Mouse (Mus musculus): Measurements from ENCODE around the gene Camk1.

The Camk1 gene

DNA sequence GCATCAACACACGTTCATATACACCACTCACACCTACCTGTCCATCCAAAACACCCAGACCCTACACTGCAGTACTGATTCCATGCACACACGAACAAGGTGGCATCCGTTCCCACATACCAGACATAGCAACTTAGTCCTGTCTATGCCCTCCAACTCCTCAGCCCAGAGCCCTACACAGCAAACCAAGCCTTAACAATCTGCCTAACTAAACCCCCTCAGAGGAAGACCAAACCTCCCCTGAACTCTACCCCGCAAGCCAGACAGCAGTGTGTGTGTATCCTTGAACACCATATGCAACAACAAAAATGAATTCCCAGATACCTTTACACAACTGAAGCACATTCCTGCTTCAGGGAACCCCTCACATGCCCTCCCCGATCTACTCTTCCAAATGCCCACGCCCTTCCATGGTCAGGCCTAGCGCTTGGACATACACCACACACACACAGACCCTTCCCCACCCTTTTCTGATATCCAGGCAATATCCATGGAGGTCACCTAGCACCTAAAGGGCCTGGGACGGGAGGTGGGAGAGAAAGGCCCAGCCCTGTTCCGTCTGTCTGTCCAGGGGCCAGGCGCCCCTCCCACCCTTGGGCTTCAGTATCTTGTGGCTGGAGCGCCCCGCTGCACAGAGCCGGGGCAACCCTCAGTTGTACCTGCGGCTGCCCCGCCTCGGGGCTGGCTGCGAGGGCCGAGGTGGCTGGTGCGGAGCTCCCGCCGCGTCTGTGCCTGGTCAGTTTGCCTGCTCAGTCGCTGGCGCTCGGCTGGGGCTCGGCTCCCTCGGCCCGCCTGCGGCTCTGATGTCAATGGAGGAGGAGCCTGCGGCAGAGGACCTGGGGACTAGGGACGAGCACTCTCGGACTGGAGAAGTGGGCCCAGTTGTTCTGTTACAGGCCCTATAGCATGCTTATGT, at the start of gene Camk1:
TSS of gene Camk1 (minus strand) at position 808 of the 916 bp plus-strand sequence.
- in situ Hi-C loops (cut with MboI; ENCODE audit: low pct_unique_long_range_greater_than_20kb in 1 of 2, low sequenced_read_pairs in 2 of 2, unreplicated experiment in 1 of 2) = no loop called here

- in situ Hi-C loops (cut with MboI; ENCODE audit: low pct_unique_long_range_greater_than_20kb in 1 of 2, low sequenced_read_pairs in 2 of 2, unreplicated experiment in 1 of 2) = no loop called here
These were observed 48.7 kb upstream of the Camk1 start for GRCm38 (mm10) chr6:113392387-113393071.

GRCm38 (mm10) chr6:113392015-113392386, 48.2 kb upstream of the Camk1 start:
- in situ Hi-C loops (cut with MboI; ENCODE audit: low pct_unique_long_range_greater_than_20kb in 1 of 2, low sequenced_read_pairs in 2 of 2, unreplicated experiment in 1 of 2) = no loop called here

DNA sequence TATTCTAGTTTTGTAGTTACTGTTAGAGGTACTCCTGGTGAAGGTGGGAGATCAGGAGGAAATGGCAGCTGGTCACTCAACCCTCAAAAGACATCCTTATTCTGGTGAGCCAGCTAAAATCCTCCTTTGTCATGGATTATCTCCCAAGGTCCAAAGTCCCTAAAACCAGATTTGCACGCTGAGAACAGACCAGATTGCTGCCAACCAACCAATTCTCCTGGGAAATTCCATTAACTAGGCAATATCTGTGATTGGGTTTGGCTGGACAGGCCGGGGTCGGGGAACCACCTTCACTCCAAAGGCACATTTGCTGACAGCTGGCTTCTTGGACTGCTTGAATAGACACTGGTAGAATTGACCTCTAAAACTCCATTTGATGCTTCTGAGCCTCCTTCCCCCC, 46.9 kb upstream of the Camk1 start:
- in situ Hi-C loops (cut with MboI; ENCODE audit: low pct_unique_long_range_greater_than_20kb in 1 of 2, low sequenced_read_pairs in 2 of 2, unreplicated experiment in 1 of 2) = no loop called here

- in situ Hi-C loops (cut with MboI; ENCODE audit: low pct_unique_long_range_greater_than_20kb in 1 of 2, low sequenced_read_pairs in 2 of 2, unreplicated experiment in 1 of 2) = no loop called here
These were observed 45.2 kb upstream of the Camk1 start, which contains the start of gene Ttll3 for GRCm38 (mm10) chr6:113388960-113389359. Gene Ttll3 (plus strand): TSS chr6:113389260.

DNA sequence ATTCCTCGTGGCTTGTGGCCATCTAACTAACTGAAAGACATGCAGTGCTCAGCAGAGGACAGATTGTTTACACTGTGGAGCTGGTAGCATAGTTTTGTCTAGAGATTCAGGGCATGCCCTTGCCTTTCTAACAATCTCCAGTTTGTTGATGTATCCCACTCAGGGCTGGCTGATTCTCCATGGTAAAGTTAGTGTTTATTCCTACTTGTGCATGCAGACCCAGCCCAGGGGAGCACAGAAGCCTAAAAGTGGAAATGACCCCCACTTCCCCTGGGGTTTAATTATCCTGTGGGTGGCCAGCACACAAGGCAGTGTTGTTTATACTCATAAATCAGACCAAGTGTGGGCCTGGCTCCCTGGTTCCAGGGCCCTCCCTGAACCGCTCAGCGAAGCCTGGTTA, 42.2 kb upstream of the Camk1 start:
- in situ Hi-C loops (cut with MboI; ENCODE audit: low pct_unique_long_range_greater_than_20kb in 1 of 2, low sequenced_read_pairs in 2 of 2, unreplicated experiment in 1 of 2) = no loop called here

GRCm38 (mm10) chr6:113385160-113385714, 41.5 kb upstream of the Camk1 start:
- in situ Hi-C loops (cut with MboI; ENCODE audit: low pct_unique_long_range_greater_than_20kb in 1 of 2, low sequenced_read_pairs in 2 of 2, unreplicated experiment in 1 of 2) = no loop called here

- in situ Hi-C loops (cut with MboI; ENCODE audit: low pct_unique_long_range_greater_than_20kb in 1 of 2, low sequenced_read_pairs in 2 of 2, unreplicated experiment in 1 of 2) = no loop called here
These were observed 40.7 kb upstream of the Camk1 start for GRCm38 (mm10) chr6:113384351-113384927.

GRCm38 (mm10) chr6:113380480-113380879, 36.7 kb upstream of the Camk1 start:
- in situ Hi-C loops (cut with MboI; ENCODE audit: low pct_unique_long_range_greater_than_20kb in 1 of 2, low sequenced_read_pairs in 2 of 2, unreplicated experiment in 1 of 2) = no loop called here

DNA sequence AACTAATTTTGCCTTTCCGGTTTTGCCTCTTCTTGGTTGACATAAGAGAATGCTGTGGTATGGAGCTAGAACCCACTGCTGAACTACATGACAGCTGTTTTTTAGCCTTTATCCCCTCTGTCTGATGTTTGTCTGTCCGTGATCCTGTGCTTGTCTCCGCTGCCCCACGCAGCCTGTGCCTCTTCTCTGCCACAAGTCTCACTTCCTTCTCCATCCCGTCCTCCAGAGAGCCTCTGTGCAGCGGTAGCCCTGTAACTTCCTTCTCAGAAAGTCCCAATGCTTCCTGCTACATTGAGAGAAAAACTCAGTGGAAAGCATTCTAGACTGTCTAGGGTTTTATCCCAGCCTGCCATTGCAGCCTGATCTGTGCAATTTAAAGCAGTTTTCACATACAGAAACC, 35.5 kb upstream of the Camk1 start:
- in situ Hi-C loops (cut with MboI; ENCODE audit: low pct_unique_long_range_greater_than_20kb in 1 of 2, low sequenced_read_pairs in 2 of 2, unreplicated experiment in 1 of 2) = no loop called here

DNA sequence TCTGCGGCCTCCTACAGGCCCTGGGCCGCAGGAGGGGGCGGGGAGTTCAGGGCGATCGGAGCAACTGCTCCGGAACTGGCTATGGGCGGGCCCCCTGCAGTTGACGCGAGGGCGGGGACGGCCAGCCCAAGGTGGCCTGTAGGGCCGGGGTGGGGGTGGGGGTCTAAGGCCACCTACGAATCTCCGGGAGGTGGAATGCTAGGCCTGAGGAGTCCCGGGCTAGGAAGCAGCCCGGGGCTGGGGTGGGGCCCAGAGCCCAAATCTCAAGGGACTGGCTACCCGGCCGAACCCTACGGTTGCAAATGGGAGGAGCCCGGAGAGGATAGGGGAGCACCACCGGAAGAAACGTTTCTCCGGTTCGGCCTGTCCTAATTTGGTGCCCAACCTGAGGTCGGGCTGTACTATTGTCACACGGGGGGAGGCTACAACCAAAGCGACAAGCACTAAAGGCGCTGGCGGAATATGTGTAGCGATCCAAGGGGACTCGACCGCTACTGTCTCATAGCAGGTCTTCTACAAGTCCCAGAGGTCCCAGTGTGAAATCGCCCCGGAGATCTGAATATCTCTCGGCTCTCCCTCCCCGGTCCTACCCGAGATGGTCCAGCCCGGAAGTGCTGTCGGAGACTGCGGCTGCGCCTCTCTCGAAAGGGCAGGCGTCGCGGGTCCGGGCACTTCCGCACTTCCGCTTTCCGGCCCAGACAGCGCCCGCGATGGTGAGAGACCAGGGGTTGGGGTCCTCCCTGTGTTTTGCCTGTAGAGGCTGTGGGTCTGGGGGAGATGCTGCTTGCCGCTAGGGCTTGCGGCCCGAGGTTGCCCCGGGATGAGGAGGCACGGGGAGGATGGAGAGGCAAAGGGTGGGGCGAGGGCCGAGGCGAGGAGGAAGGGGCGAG, 34.0 kb upstream of the Camk1 start, which contains the start of the genes Tada3 and Arpc4:
TSS of gene Tada3 (minus strand) at position 388 of the 890 bp plus-strand sequence.
TSS of gene Arpc4 (plus strand) at position 620 of the 890 bp plus-strand sequence.
- in situ Hi-C loops (cut with MboI; ENCODE audit: low pct_unique_long_range_greater_than_20kb in 1 of 2, low sequenced_read_pairs in 2 of 2, unreplicated experiment in 1 of 2) = no loop called here

DNA sequence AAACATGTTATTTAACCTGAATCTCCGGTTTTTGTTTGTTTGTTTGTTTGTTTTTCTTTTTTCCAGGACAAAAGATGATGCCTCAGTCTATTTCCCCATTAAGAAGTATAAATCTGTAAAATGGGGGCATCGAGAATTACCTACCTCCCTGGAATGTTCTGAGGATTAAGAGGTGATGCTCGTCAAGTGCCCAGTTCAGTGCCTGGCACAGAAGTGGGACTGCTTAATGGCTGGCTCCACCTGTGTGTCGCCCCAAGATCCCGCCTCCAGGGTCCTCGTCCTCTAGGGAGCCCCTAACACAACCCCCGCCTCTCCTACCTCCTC, 33.4 kb upstream of the Camk1 start:
- in situ Hi-C loops (cut with MboI; ENCODE audit: low pct_unique_long_range_greater_than_20kb in 1 of 2, low sequenced_read_pairs in 2 of 2, unreplicated experiment in 1 of 2) = no loop called here

DNA sequence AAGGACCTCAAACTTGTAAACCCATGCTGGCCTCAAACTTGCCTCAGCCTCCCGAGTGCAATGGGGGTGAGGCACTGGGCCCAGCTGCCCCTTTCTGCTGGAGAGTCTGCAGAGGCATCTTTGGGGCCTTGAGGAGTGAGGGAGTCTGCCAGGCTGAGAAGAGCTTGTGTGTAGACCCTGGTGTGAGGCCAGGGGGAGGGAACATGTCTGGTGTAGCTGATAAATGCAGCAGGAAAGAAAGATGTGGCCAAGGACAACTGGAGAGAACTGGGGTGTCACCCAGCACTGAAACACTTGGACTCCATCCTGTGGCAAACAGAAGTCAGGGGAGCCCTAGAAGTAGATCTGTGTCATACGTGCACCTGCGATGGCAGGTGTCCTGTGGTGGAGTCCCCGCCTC, 29.7 kb upstream of the Camk1 start:
- in situ Hi-C loops (cut with MboI; ENCODE audit: low pct_unique_long_range_greater_than_20kb in 1 of 2, low sequenced_read_pairs in 2 of 2, unreplicated experiment in 1 of 2) = no loop called here

- in situ Hi-C loops (cut with MboI; ENCODE audit: low pct_unique_long_range_greater_than_20kb in 1 of 2, low sequenced_read_pairs in 2 of 2, unreplicated experiment in 1 of 2) = no loop called here
These were observed 26.6 kb upstream of the Camk1 start for GRCm38 (mm10) chr6:113370194-113370929.

- in situ Hi-C loops (cut with MboI; ENCODE audit: low pct_unique_long_range_greater_than_20kb in 1 of 2, low sequenced_read_pairs in 2 of 2, unreplicated experiment in 1 of 2) = no loop called here
These were observed 24.8 kb upstream of the Camk1 start for GRCm38 (mm10) chr6:113368577-113368976.

DNA sequence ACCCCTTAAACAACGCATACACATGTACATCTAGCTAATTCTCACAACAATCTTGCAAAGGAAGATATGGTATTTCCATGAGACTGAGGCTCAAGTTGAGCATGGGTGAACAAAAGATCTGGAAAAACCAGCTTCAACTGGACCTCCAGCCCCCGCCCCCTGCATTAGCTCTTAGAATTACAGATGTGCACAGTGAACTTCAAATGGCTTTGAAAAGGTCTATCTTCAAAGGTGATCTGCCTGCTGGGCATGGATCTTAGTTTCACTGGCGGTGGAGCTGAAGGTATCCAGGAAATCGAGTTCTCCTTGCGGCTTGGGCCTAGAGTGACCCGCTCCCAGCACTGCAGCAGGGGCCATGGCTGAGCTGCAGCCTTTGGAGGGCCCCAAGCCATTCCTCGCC, 24.3 kb upstream of the Camk1 start:
- in situ Hi-C loops (cut with MboI; ENCODE audit: low pct_unique_long_range_greater_than_20kb in 1 of 2, low sequenced_read_pairs in 2 of 2, unreplicated experiment in 1 of 2) = no loop called here

DNA sequence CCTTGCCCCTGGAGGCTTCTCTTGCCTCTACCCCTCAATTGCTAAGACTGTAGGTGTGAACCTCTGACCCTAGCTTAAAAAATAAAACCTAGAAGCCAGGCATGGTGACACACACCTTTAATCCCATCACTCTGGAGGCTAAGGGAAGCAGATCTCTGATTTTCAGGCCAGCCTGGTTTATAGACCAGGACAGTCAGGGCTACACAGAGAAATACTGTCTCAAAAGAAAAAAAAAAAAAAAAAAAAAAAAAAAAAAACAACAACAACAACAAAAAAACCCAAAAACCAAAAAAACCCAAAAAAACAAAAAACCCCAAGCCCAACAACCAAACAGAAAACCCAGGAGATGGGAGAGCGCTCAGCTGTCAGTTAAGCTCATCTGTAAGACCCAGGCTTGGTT, 23.8 kb upstream of the Camk1 start:
- in situ Hi-C loops (cut with MboI; ENCODE audit: low pct_unique_long_range_greater_than_20kb in 1 of 2, low sequenced_read_pairs in 2 of 2, unreplicated experiment in 1 of 2) = no loop called here

DNA sequence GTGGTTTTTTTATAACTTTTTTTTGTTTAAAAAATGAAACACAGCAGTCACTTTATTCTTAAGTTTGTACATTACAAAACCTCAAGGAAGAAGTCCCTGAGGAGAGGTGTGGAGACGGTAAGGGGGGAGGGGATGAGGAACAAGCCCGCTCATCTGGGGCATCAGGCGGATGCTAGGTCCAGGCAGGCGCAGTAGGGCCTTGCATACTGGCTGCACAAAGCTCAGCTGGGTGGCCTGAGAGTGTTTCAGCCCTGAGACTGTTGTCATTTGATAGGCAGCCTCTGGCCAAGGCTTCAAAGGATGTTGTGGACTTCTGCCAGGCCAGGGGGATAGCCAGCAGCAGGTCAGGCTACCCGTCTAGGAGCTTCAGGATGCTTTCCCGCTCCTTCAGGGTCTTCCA, 22.9 kb upstream of the Camk1 start:
- in situ Hi-C loops (cut with MboI; ENCODE audit: low pct_unique_long_range_greater_than_20kb in 1 of 2, low sequenced_read_pairs in 2 of 2, unreplicated experiment in 1 of 2) = no loop called here

Data from mouse embryonic stem cell (cell line).